Mouse (Mus musculus): ENCODE results near the gene Bag1. TPM values are rescaled to one million over a fixed set of nuclear protein-coding genes. Genes with fewer than 3 reads are reported as not detected.

Gene Bag1
- total RNA-seq (2023) = 10 to 100 TPM; 70.6 to 79.1 TPM

DNA sequence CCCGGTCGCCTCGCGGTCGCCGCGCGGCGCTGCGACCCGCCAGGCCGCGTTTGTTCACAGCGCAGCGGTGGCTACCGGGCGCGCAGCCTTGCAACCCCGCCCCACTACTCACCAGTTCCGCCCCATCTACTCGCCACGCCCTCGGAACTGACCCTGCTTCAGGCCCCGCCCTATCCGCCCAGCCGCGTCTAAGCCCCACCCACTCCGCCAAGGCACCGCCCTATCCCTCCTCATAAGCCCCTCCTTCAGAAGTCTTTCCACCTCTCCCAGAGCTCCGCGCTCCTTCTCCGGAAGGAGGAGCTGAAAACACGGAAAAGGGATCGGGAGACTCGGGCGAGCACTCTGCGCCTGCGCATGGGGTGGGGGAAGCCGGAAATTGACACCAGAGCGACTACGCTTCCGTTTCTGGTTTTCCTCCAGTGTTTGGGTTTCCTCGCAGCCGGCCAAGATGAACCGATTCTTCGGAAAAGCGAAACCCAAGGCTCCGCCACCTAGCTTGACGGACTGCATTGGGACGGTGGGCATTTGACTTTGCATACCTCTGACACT, at the start of gene Bag1, which contains the start of gene Chmp5:
Gene Bag1 (minus strand): TSS at position 135 of the 549 bp plus-strand sequence.
Gene Chmp5 (plus strand): TSS at position 248 of the 549 bp plus-strand sequence.

DNA sequence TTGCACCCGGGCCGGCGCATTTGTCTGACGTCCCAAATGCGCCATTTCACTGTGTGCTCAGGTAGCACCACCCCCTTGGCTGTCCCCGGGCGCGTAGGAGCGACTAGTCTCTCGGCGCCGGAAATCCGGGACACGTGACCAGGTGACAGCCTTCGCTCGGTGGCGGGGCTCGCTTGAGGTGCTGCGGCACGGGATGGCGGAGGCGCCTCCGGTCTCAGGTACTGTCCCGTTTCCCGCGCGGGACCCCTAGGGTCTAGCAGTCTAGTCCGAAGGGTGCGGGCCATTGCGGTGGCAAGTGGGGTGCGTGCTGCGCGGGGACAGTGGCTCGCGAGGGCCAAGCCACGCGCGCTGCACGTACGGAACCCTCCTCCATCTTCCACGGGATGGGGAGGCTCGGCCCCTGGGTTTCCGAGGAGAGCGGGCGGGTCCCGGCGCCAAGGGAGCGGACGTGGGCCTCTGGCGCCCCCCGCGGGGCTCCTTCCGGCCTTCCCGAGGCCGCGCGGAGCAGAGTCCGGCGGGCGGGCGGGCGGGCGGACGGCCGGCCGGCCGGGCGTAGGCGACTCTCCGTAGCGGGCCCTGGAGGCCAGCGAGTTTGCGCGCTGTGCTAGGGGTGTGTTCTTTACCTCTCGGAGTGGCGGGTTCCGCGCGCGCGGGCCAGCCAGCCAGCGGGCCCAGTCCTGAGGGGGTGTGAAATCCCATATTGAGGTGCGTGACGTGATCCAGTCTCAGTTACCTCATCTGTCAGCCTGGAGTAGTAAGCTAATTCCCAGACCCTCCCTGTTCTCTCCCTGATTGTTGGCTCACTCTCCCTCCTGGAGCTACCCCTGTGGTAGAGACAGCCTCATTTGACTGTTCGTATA, 23.0 kb upstream of the Bag1 start, which contains the start of gene Nfx1:
Gene Nfx1 (plus strand): TSS at position 65 of the 860 bp plus-strand sequence.

DNA sequence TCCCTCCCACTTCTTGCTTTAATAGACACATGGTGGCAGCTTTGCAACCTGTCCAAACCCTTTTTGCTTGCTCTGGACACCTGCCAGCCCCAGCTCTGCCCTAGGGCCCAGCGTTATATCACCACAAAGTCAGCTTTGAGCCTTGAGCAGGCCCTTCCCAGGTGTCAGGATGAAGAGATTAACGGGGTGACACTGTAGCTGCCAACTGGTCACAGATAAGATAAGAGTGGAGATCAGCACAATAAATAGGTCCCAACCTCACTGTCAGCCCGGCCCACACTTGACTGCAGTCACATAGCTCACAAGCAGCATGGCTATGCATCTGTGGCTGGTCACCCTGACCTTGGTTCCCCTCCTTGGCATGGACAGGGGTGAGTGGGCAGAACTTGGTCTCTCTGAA, 28.3 kb downstream of the Bag1 start, which contains the start of gene Spink4:
Gene Spink4 (plus strand): TSS at position 268 of the 400 bp plus-strand sequence.

Other genes starting within 250 kb of the Bag1 start
- 10 to 100 TPM; 25.3 to 26.3 TPM for gene Aptx, start 245.1 kb downstream of the Bag1 start, total RNA-seq (2023)
- gene Dnaja1, start 226.1 kb downstream of the Bag1 start, total RNA-seq (2023) = 100 to 1,000 TPM; 410 to 472 TPM
- 10 to 100 TPM; 67.6 to 78.7 TPM for gene Smu1, start 190.4 kb downstream of the Bag1 start, total RNA-seq (2023)
- gene B4galt1, start 94.3 kb downstream of the Bag1 start, total RNA-seq (2023) = 10 to 100 TPM; 81.8 to 81.9 TPM
- gene Spink4, start 28.2 kb downstream of the Bag1 start, total RNA-seq (2023) = not detected
- 10 to 100 TPM; 28.3 to 36.3 TPM for gene Chmp5, start 113 bp upstream of the Bag1 start, total RNA-seq (2023)
- gene Nfx1, start 22.6 kb upstream of the Bag1 start, total RNA-seq (2023) = 10 to 100 TPM; 93.8 to 94.6 TPM
- gene Aqp7, start 99.8 kb upstream of the Bag1 start, total RNA-seq (2023) = not detected
- 10 to 100 TPM; 59.6 to 67.0 TPM for gene Aqp3, start 149.9 kb upstream of the Bag1 start, total RNA-seq (2023)
- 10 to 100 TPM; 72.5 to 81.9 TPM for gene Nol6, start 176.2 kb upstream of the Bag1 start, total RNA-seq (2023)
- gene Ube2r2, start 187.4 kb upstream of the Bag1 start, total RNA-seq (2023) = 10 to 100 TPM; 77.0 to 79.0 TPM

All from T-cell, adult 66 days (primary cell).